Mouse (Mus musculus): ENCODE data around the gene St6galnac6. TPM values are rescaled to one million over a fixed set of nuclear protein-coding genes. Genes with fewer than 3 reads are reported as not detected.
A peak's percentile ranks its signal among the peaks of the same experiment; 100 is the strongest.

Gene St6galnac6
- polyA plus RNA-seq, 1 experiment from 2014 or later, result 8.3 TPM

DNA sequence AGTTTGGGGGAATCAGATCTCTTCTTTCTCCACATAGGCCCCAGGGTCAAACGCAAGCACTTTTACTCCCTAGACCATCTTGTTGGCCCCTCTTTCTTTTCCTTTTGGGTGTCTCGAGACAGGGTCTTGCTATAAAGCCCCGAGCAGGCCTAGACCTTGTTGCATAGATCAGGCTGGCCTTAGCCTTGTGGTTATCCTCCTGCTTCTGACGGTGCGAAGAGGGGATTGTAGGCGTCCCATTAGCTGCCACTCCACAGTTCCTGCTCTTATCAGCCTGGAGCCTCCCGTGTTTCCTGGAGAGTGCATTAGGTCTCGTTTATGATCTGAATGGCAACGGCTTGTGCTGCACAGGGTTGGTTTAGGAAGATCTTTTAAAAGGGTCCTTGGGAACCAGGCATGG lies 44.6 kb downstream of the St6galnac6 start:
- no peaks in the 10 kb centered on the region for H3K27me3 ChIP-seq (replicated peaks; ENCODE audit: control insufficient read depth, insufficient read depth, low read length)
- no peak overlapping the region for H3K4me3 ChIP-seq (ENCODE audit: low read depth, low read length)
- no peak overlapping the region for H3K27ac ChIP-seq (ENCODE audit: low read depth, low read length)
- TF ChIP-seq CTCF (IDR thresholded peaks at IDR 0.05; ENCODE audit: low read depth), result no peak
- ATAC-seq, result no peak
- H3K4me1 ChIP-seq (replicated peaks; ENCODE audit: control insufficient read depth, insufficient read depth, low read length), result no peaks in the 10 kb centered on the region
- no peaks in the 10 kb centered on the region for H3K36me3 ChIP-seq (ENCODE audit: control insufficient read depth, insufficient read depth)
- 57% methylated on average over 9 of the region's 9 CpGs for WGBS
- H3K9me3 ChIP-seq (ENCODE audit: control insufficient read depth), result no peaks in the 10 kb centered on the region
- no peak overlapping the region for H3K4me2 ChIP-seq (replicated peaks; ENCODE audit: low read depth)
- no peak overlapping the region for H3K9ac ChIP-seq (ENCODE audit: low read depth, low read length)

DNA sequence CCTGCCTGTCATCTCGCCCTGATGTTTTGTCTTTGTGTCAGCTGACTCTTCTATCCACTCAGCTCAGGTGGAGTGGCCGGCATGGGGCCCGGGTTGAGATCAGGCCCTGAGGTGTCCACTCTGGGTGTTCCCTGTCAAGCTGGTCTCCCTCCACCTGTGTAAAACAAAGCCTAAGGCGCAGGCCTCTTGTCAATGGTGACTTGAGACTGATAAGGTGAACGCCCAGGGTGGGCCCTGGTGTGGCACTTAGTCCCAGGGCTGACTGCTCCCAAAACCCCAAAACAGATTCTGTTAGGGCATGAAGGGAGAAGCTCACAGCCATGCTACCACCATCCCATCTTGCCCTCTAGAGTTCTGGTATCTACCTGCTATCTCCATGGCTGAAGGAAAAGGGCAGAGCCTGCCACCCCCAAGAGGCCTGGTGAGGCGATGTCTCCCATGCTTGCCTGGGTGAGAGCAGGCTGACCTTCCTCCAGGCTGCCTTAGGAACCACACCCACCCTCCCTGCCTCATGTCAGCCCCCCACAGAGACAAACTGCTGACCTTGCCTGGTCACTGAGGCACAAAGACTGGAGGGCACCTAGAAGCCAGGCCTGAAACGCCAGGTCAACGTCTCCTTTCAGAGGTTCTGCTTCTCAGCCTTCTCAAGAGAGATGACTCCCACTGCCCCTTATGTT lies 45.4 kb downstream of the St6galnac6 start:
- Histone ChIP-seq H3K4me1 (replicated peaks; ENCODE audit: control insufficient read depth, insufficient read depth, low read length) (no peaks in the 10 kb centered on the region), H3K9me3 (ENCODE audit: control insufficient read depth) (no peaks in the 10 kb centered on the region), H3K9ac (ENCODE audit: low read depth, low read length) (no peak overlapping the region), H3K4me3 (ENCODE audit: low read depth, low read length) (no peak overlapping the region), H3K27ac (ENCODE audit: low read depth, low read length) (no peak overlapping the region), H3K27me3 (replicated peaks; ENCODE audit: control insufficient read depth, insufficient read depth, low read length) (no peaks in the 10 kb centered on the region), H3K4me2 (replicated peaks; ENCODE audit: low read depth) (no peak overlapping the region), H3K36me3 (ENCODE audit: control insufficient read depth, insufficient read depth) (no peaks in the 10 kb centered on the region)
- 69% methylated on average over 8 of the region's 8 CpGs for WGBS
- TF ChIP-seq CTCF (IDR thresholded peaks at IDR 0.05; ENCODE audit: low read depth), result no peak
- ATAC-seq, result no peak

DNA sequence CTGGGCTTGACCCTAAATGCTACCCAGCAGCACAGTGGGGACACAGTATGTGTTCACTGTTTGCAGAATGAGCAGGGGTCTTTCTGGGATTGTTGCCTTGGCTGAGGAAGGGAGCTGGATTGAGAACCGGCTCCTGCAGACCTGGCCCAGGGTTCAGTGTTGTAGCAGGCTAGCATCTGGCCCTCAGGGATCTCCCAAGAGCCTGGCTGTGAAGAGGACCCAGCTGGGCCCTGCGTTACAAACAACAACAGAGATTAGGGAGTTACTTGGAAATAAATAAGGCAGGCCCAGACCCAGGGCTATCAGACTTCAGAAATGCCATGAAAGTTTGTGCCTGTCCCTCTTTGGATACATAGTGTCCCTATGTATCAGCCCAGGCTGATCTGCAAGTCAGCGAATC lies 46.1 kb downstream of the St6galnac6 start:
- Histone ChIP-seq H3K4me1 (replicated peaks; ENCODE audit: control insufficient read depth, insufficient read depth, low read length) (no peaks in the 10 kb centered on the region), H3K9me3 (ENCODE audit: control insufficient read depth) (no peaks in the 10 kb centered on the region), H3K27me3 (replicated peaks; ENCODE audit: control insufficient read depth, insufficient read depth, low read length) (no peaks in the 10 kb centered on the region), H3K36me3 (ENCODE audit: control insufficient read depth, insufficient read depth) (no peaks in the 10 kb centered on the region), H3K4me3 (ENCODE audit: low read depth, low read length) (no peak overlapping the region), H3K27ac (ENCODE audit: low read depth, low read length) (no peak overlapping the region), H3K9ac (ENCODE audit: low read depth, low read length) (no peak overlapping the region), H3K4me2 (replicated peaks; ENCODE audit: low read depth) (no peak overlapping the region)
- ATAC-seq, result no peak
- no peak for TF ChIP-seq CTCF (IDR thresholded peaks at IDR 0.05; ENCODE audit: low read depth)
- 77% methylated on average over 3 of the region's 3 CpGs for WGBS

DNA sequence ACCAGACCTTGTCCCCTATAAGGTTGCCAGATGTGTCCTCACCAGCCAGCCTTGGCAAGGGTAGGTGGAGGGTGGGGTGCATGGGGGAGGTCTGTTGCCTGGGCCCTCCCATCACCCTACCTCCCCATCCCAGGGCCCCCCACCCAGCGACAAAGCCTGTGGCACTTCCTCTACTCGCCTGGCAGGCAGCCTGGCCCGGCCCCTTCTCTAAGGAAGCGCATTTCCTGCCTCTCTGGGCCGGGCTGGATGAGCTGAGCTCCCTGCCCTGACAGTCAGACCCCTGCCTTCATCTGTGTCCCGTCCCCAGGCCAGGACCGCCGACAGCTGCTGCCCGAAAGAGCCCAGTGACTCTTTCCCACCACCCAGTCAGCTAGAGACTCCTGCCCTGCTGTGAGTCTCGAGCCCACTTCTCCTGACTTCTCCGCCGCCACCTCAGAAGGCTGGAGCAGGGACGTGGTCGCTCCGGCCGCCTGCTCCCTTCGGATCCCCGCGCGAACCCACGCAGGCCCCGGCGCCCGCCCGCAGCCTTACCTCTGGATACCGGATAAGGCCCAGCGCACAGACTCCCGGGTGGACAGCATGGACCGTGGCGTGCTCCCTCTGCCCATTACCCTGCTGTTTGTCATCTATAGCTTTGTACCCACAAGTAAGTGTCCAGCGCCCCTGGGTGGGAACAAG lies 47.0 kb downstream of the St6galnac6 start, which contains the start of gene Eng:
Gene Eng, plus strand, starts transcription at position 217 of the 678 bp plus-strand sequence.
- Histone ChIP-seq H3K27me3 (replicated peaks; ENCODE audit: control insufficient read depth, insufficient read depth, low read length) (no peaks in the 10 kb centered on the region), H3K9me3 (ENCODE audit: control insufficient read depth) (no peaks in the 10 kb centered on the region), H3K36me3 (ENCODE audit: control insufficient read depth, insufficient read depth) (no peaks in the 10 kb centered on the region), H3K4me2 (replicated peaks; ENCODE audit: low read depth) (peak within 1 kb of the TSS; percentile 51), H3K4me3 (ENCODE audit: low read depth, low read length) (peak within 1 kb of the TSS; percentile 40), H3K27ac (ENCODE audit: low read depth, low read length) (peak within 1 kb of the TSS; percentile 73), H3K4me1 (replicated peaks; ENCODE audit: control insufficient read depth, insufficient read depth, low read length) (no peaks in the 10 kb centered on the region), H3K9ac (ENCODE audit: low read depth, low read length) (peak within 1 kb of the TSS; percentile 50)
- TF ChIP-seq CTCF (IDR thresholded peaks at IDR 0.05; ENCODE audit: low read depth), result no peak
- WGBS, result 53% methylated on average over 31 of the region's 31 CpGs
- 0 out of 2 replicates have a peak, but pooled peaks have one; percentile 7 for ATAC-seq

DNA sequence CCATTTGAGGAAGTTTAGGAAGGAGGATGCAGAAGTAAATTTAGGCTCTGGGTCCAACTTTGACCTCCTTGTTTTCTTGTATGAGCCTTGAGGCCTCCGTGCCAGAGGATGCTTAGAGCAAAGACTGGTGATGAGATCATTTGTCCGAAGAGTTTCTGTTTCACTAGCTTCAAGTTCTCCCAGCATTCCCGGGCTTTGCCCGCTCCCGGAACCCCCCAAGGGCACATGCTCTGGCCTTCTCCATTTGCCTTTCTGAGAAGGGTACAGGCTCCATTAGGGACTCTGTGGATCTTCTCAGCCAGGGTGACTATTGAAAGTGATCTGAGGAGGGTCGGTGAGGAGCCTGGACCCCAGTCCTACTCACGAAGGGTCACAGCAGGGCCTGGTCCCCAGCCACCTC lies 47.9 kb downstream of the St6galnac6 start:
- H3K4me1 ChIP-seq (replicated peaks; ENCODE audit: control insufficient read depth, insufficient read depth, low read length), result no peaks in the 10 kb centered on the region
- H3K4me2 ChIP-seq (replicated peaks; ENCODE audit: low read depth), result peak overlapping the region; percentile 51
- no peak overlapping the region for H3K9ac ChIP-seq (ENCODE audit: low read depth, low read length)
- H3K36me3 ChIP-seq (ENCODE audit: control insufficient read depth, insufficient read depth), result no peaks in the 10 kb centered on the region
- H3K27ac ChIP-seq (ENCODE audit: low read depth, low read length), result peak overlapping the region; percentile 73; the same call in 1 of the 2 replicates
- no peak for TF ChIP-seq CTCF (IDR thresholded peaks at IDR 0.05; ENCODE audit: low read depth)
- no peaks in the 10 kb centered on the region for H3K9me3 ChIP-seq (ENCODE audit: control insufficient read depth)
- H3K27me3 ChIP-seq (replicated peaks; ENCODE audit: control insufficient read depth, insufficient read depth, low read length), result no peaks in the 10 kb centered on the region
- WGBS, result 77% methylated on average over 7 of the region's 7 CpGs
- no peak for ATAC-seq
- H3K4me3 ChIP-seq (ENCODE audit: low read depth, low read length), result peak overlapping the region; percentile 40

DNA sequence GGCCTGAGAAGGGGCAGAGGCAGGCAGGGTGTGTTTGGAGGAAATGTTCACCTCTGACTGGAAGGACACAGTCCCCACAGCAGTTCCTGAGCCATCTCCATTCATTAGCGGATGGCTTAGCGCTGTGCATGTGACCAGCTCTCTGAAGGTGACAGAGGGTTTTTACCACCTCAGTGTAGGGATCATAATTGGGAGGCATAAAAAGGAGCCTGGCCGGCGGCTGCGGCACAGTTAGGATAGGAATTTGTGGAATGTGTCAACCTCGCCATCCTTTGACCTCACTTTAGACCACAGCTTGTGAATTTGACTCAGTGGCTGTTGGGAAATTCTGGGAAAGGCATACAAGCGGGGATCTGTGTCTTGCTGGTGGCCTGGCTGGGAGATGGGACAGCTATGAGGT lies 54.3 kb downstream of the St6galnac6 start:
- no peaks in the 10 kb centered on the region; the same call in 1 of the 2 replicates for H3K36me3 ChIP-seq (ENCODE audit: control insufficient read depth, insufficient read depth)

More for the DNA sequence above, 54.3 kb downstream of the St6galnac6 start:
- H3K4me2 ChIP-seq (replicated peaks; ENCODE audit: low read depth), result peak overlapping the region; percentile 13; the same call in 1 of the 2 replicates
- ATAC-seq, result no peak
- no peaks in the 10 kb centered on the region for H3K9me3 ChIP-seq (ENCODE audit: control insufficient read depth)
- H3K27ac ChIP-seq (ENCODE audit: low read depth, low read length), result no peak overlapping the region
- no peak for TF ChIP-seq CTCF (IDR thresholded peaks at IDR 0.05; ENCODE audit: low read depth)
- H3K4me3 ChIP-seq (ENCODE audit: low read depth, low read length), result no peak overlapping the region
- no peaks in the 10 kb centered on the region for H3K4me1 ChIP-seq (replicated peaks; ENCODE audit: control insufficient read depth, insufficient read depth, low read length)
- WGBS, result 53% methylated on average over 7 of the region's 7 CpGs
- H3K9ac ChIP-seq (ENCODE audit: low read depth, low read length), result no peak overlapping the region
- no peaks in the 10 kb centered on the region for H3K27me3 ChIP-seq (replicated peaks; ENCODE audit: control insufficient read depth, insufficient read depth, low read length)
